Mouse (Mus musculus) kidney, embryonic 14.5 days (tissue): ENCODE measurements around the gene Ssmem1. TPM values are rescaled to one million over a fixed set of nuclear protein-coding genes. Genes with fewer than 3 reads are reported as not detected.

Experiments
- ATAC-seq: fragments of 200-750 bp; cut with Nextera tagmentation; 2 replicates; pipeline ENCODE4 v1.8.0; 2017; ENCODE audit warnings: moderate number of reproducible peaks, mild to moderate bottlenecking, moderate TSS enrichment, moderate library complexity; ENCODE audit not compliant: low FRiP score, low TSS enrichment
- H3K27ac ChIP-seq: fragments of 300-500 bp; sonication (generic); 2 replicates; pipeline ENCODE4 v1.5.1; 2014; ENCODE audit warnings: low read depth, mild to moderate bottlenecking, low read length, moderate library complexity, mixed read lengths
- H3K27me3 ChIP-seq: fragments of 300-500 bp; sonication (generic); 2 replicates; pipeline ENCODE4 v1.6.1; 2014; ENCODE audit warnings: mild to moderate bottlenecking, low read length; ENCODE audit not compliant: control insufficient read depth, insufficient read depth
- H3K36me3 ChIP-seq: fragments of 300-500 bp; sonication (generic); 2 replicates; pipeline ENCODE4 v1.6.1; 2014; ENCODE audit warnings: low read length, mixed read lengths; ENCODE audit not compliant: control insufficient read depth, insufficient read depth
- H3K4me1 ChIP-seq: fragments of 300-500 bp; sonication (generic); 2 replicates; pipeline ENCODE4 v1.6.1; 2014; ENCODE audit warnings: low read length, mixed read lengths; ENCODE audit not compliant: control insufficient read depth, insufficient read depth
- H3K4me2 ChIP-seq: fragments of 300-500 bp; sonication (generic); replicated peaks from 2 replicates; pipeline ENCODE4 v1.6.1; 2014; ENCODE audit warnings: low read depth, mild to moderate bottlenecking, low read length
- H3K4me3 ChIP-seq: fragments of 300-500 bp; sonication (generic); 2 replicates; pipeline ENCODE4 v1.5.1; 2014; ENCODE audit warnings: mild to moderate bottlenecking, low read length
- H3K9ac ChIP-seq: fragments of 300-500 bp; sonication (generic); 2 replicates; pipeline ENCODE4 v1.6.1; 2014; ENCODE audit warnings: low read depth, mild to moderate bottlenecking, low read length, moderate library complexity
- H3K9me3 ChIP-seq: fragments of 300-500 bp; sonication (generic); 2 replicates; pipeline ENCODE4 v1.6.1; 2016; ENCODE audit warnings: low read length; ENCODE audit not compliant: control insufficient read depth
- WGBS: fragments of 180-500 bp; shearing (Covaris S2); extraction: QIAGEN DNeasy Blood & Tissue Kit; methylation state at CpG from one replicate; pipeline ENCODE4 v1.1.7; 2014; 5-methylcytosine and 5-hydroxymethylcytosine counted together
- polyA plus RNA-seq: library from polyadenylated mRNA; unstranded; fragments of >200 nt; fragmentation: Nextera tagmentation; extraction: Ambion mirVana; gene quantifications from 2 replicates; pipeline ENCODE4 v1.2.1, GENCODE M21; 2014

The Ssmem1 gene
- polyA plus RNA-seq, 1 experiment from 2014 or later = 0.51 TPM

DNA sequence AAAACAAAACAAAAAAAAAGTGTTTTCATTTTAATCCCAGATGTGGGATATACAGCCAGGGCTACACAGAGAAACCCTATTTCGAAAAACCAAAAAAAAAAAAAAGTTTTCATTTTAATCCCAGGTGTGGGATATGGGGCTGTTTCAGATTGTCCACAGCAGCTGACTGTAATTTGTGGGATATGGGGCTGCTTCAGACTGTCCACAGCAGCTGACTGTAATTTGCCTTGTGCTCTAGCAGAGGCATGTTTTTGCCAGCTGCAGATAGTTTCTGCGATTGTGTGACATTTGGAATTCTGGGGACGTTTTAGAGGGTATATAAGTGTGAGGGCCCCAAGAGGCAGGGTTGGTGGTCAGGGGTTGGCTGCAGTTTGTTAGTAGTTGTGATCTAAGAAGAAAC, 37.9 kb upstream of the Ssmem1 start:
- H3K27me3 ChIP-seq = no peaks in the 10 kb centered on the region
- H3K4me2 ChIP-seq = no peak overlapping the region
- no peaks in the 10 kb centered on the region for H3K36me3 ChIP-seq
- peaks cover 8% of the 10 kb centered on the region; the same call in 1 of the 2 replicates for H3K4me1 ChIP-seq
- no peak for ATAC-seq
- no peak overlapping the region for H3K27ac ChIP-seq
- 76% methylated on average over 3 of the region's 3 CpGs for WGBS
- H3K9me3 ChIP-seq = no peaks in the 10 kb centered on the region
- H3K4me3 ChIP-seq = no peak overlapping the region
- H3K9ac ChIP-seq = no peak overlapping the region

GRCm38 (mm10) chr6:30476025-30476765, 33.5 kb upstream of the Ssmem1 start:
- H3K9me3 ChIP-seq = no peaks in the 10 kb centered on the region
- WGBS = 61% methylated on average over 10 of the region's 10 CpGs
- H3K36me3 ChIP-seq = peaks cover 36% of the 10 kb centered on the region
- H3K9ac ChIP-seq = no peak overlapping the region
- ATAC-seq = no peak
- H3K27me3 ChIP-seq = no peaks in the 10 kb centered on the region
- H3K4me2 ChIP-seq = no peak overlapping the region
- no peaks in the 10 kb centered on the region for H3K4me1 ChIP-seq
- H3K4me3 ChIP-seq = no peak overlapping the region
- H3K27ac ChIP-seq = no peak overlapping the region

DNA sequence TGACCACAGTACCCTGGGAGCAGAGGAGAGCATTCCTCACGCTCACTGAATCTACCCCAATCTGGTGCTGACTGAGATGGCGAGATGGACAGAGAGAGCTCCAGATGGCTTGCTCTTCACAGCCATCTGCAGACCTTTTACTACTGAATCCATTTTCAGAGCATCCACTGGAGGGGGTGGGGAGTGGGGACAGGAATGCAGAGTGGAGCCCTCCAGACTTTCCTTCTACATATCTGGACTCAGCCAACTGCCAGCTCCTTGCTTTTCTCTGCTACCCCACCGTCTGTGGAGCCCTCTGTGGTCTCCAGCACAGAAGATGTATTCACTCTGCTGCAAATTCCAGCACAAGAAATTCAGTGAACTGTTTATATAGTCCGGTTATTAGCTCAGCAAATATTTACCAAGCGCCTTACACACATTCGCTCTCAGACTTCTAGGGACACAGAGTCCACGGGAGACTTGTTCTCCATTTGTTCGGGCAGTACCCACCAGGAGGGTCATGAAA, 32.4 kb upstream of the Ssmem1 start:
- Histone ChIP-seq H3K27me3 (no peaks in the 10 kb centered on the region), H3K4me3 (no peak overlapping the region), H3K27ac (no peak overlapping the region), H3K4me2 (no peak overlapping the region), H3K36me3 (peaks cover 43% of the 10 kb centered on the region), H3K4me1 (no peaks in the 10 kb centered on the region), H3K9me3 (no peaks in the 10 kb centered on the region), H3K9ac (no peak overlapping the region)
- ATAC-seq = no peak
- WGBS = 85% methylated on average over 8 of the region's 8 CpGs

DNA sequence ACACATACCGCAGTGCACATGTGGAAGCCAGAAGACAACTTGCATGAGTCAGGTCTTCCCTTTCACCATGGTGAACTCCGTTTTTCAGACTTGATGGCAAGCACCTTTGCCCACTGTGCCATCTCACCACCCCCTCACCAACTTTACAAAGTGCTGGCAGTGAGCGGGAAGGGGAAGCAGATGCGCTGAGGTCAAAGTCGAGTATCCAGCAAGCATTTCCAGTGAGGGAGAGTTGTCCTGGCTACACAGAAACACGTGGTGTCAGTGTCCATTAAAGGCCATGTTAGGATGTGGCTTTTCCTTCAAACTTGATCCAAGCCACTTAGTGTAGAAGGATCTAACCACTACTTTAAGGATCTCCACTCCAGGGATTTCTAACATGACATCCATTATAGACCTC, 31.9 kb upstream of the Ssmem1 start:
- H3K36me3 ChIP-seq = peaks cover 48% of the 10 kb centered on the region
- no peak for ATAC-seq
- H3K9ac ChIP-seq = no peak overlapping the region
- H3K9me3 ChIP-seq = no peaks in the 10 kb centered on the region
- no peak overlapping the region for H3K27ac ChIP-seq
- no peaks in the 10 kb centered on the region for H3K27me3 ChIP-seq
- H3K4me2 ChIP-seq = no peak overlapping the region
- no peak overlapping the region for H3K4me3 ChIP-seq
- 91% methylated on average over 6 of the region's 6 CpGs for WGBS
- H3K4me1 ChIP-seq = no peaks in the 10 kb centered on the region

GRCm38 (mm10) chr6:30479418-30479817, 30.2 kb upstream of the Ssmem1 start:
- H3K27me3 ChIP-seq = no peaks in the 10 kb centered on the region
- peaks cover 57% of the 10 kb centered on the region for H3K36me3 ChIP-seq
- H3K9me3 ChIP-seq = no peaks in the 10 kb centered on the region
- WGBS = 96% methylated on average over 3 of the region's 3 CpGs
- H3K27ac ChIP-seq = no peak overlapping the region
- H3K9ac ChIP-seq = no peak overlapping the region
- no peaks in the 10 kb centered on the region for H3K4me1 ChIP-seq
- no peak for ATAC-seq
- H3K4me2 ChIP-seq = no peak overlapping the region
- no peak overlapping the region for H3K4me3 ChIP-seq

- H3K9ac ChIP-seq = no peak overlapping the region
- H3K27me3 ChIP-seq = no peaks in the 10 kb centered on the region
- no peaks in the 10 kb centered on the region for H3K4me1 ChIP-seq
- H3K36me3 ChIP-seq = peaks cover 86% of the 10 kb centered on the region
- no peak for ATAC-seq
- H3K4me3 ChIP-seq = no peak overlapping the region
- H3K9me3 ChIP-seq = no peaks in the 10 kb centered on the region
- 93% methylated on average over 2 of the region's 2 CpGs for WGBS
- no peak overlapping the region for H3K4me2 ChIP-seq
- H3K27ac ChIP-seq = no peak overlapping the region
Observed at GRCm38 (mm10) chr6:30482908-30483307, 26.7 kb upstream of the Ssmem1 start.

- H3K36me3 ChIP-seq = peaks cover 81% of the 10 kb centered on the region
- no peak overlapping the region for H3K9ac ChIP-seq
- H3K4me3 ChIP-seq = no peak overlapping the region
- no peak overlapping the region for H3K4me2 ChIP-seq
- H3K9me3 ChIP-seq = no peaks in the 10 kb centered on the region
- no peaks in the 10 kb centered on the region for H3K4me1 ChIP-seq
- H3K27me3 ChIP-seq = no peaks in the 10 kb centered on the region
- WGBS = 91% methylated on average over 6 of the region's 6 CpGs
- H3K27ac ChIP-seq = no peak overlapping the region
- ATAC-seq = no peak
Observed at GRCm38 (mm10) chr6:30486504-30486903, 23.1 kb upstream of the Ssmem1 start.

DNA sequence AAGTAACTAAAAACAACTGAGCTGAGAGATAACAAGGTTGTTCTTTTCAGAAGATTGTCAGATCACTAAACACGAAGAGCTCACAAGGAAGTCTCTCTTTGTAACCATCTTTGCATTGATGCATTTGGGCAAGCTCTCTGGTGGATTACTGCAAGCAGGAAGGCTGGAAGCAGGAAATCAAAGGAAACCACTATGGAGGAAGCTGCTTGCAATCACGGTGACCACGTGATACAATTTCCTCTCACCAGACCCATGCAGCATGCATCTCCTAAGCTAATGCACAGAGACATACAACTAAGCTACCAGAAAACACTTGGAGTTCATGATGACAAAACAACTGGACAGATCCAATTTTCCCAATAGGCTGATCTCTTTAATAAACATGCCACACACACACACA, 10.6 kb upstream of the Ssmem1 start:
- no peak for ATAC-seq
- no peak overlapping the region for H3K27ac ChIP-seq
- H3K36me3 ChIP-seq = peaks cover 61% of the 10 kb centered on the region
- H3K27me3 ChIP-seq = no peaks in the 10 kb centered on the region
- no peak overlapping the region for H3K4me3 ChIP-seq
- no peaks in the 10 kb centered on the region for H3K9me3 ChIP-seq
- no peaks in the 10 kb centered on the region for H3K4me1 ChIP-seq
- H3K9ac ChIP-seq = no peak overlapping the region
- WGBS = 76% methylated on average over 3 of the region's 3 CpGs
- no peak overlapping the region for H3K4me2 ChIP-seq

DNA sequence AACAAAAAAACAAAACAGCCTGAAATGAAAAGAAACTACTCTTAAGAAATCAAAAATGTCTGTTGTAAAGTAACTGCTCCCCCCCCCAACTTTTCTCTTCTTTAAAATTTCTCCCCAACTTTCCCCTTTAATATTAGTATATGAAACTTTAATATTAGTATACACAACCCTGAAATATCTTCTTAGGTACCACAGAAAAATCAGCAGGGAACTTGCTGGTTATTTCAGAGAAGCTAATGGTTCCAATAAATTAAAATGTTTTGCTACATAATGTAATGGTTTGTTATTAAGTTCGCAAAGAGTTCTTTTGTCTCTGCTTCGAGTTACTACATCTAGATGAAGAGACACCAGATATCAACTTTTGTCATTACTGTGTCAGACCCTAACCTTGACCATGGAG, 825 bp upstream of the Ssmem1 start:
- peaks cover 8% of the 10 kb centered on the region for H3K4me1 ChIP-seq
- peak overlapping the region; percentile 76 for H3K9ac ChIP-seq
- no peaks in the 10 kb centered on the region for H3K9me3 ChIP-seq
- peak overlapping the region; percentile 52 for H3K4me3 ChIP-seq
- H3K36me3 ChIP-seq = peaks cover 31% of the 10 kb centered on the region
- no peaks in the 10 kb centered on the region for H3K27me3 ChIP-seq
- WGBS = 6% methylated on average over 2 of the region's 2 CpGs
- no peak for ATAC-seq
- peak overlapping the region; percentile 55 for H3K4me2 ChIP-seq
- H3K27ac ChIP-seq = peak overlapping the region; percentile 98
